Mouse (Mus musculus): Measurements from ENCODE around the gene Zmat5. TPM values are rescaled to one million over a fixed set of nuclear protein-coding genes. Genes with fewer than 3 reads are reported as not detected.
"Not testable (repeated sequence)": the region's sequence is repeated elsewhere in the genome, so short reads cannot be mapped to it uniquely, and the experiment has no call there.

The Zmat5 gene
- polyA plus RNA-seq, 3 experiments from 2014 or later = 125 to 146 (median 127) TPM

- ATAC-seq = no peak
Observed at GRCm38 (mm10) chr11:4690353-4690752, 14.1 kb upstream of the Zmat5 start.

- ATAC-seq = no peak
Observed at GRCm38 (mm10) chr11:4691213-4691612, 13.3 kb upstream of the Zmat5 start.

- ATAC-seq = no peak
Observed at GRCm38 (mm10) chr11:4692162-4692561, 12.3 kb upstream of the Zmat5 start.

GRCm38 (mm10) chr11:4697043-4697983 is 7.2 kb upstream of the Zmat5 start:
- ATAC-seq = no peak

- ATAC-seq = no peak
Observed at GRCm38 (mm10) chr11:4700726-4701125, 3.8 kb upstream of the Zmat5 start.

- ATAC-seq = no peak
Observed at GRCm38 (mm10) chr11:4703688-4704071, 798 bp upstream of the Zmat5 start.

GRCm38 (mm10) chr11:4705178-4705577 is 700 bp downstream of the Zmat5 start:
- ATAC-seq = no peak

GRCm38 (mm10) chr11:4710188-4710587 is 5.7 kb downstream of the Zmat5 start:
- ATAC-seq = not testable (repeated sequence)

- ATAC-seq = no peak
Observed at GRCm38 (mm10) chr11:4712822-4713221, 8.3 kb downstream of the Zmat5 start.

- ATAC-seq = no peak
Observed at GRCm38 (mm10) chr11:4714727-4715126, 10.2 kb downstream of the Zmat5 start.

GRCm38 (mm10) chr11:4715596-4715995 is 11.1 kb downstream of the Zmat5 start:
- no peak for ATAC-seq

- ATAC-seq = no peak
Observed at GRCm38 (mm10) chr11:4716530-4717236, 12.2 kb downstream of the Zmat5 start.

GRCm38 (mm10) chr11:4718548-4718947 is 14.1 kb downstream of the Zmat5 start:
- no peak for ATAC-seq

GRCm38 (mm10) chr11:4719961-4720360 is 15.5 kb downstream of the Zmat5 start:
- no peak for ATAC-seq

- no peak for ATAC-seq
Observed at GRCm38 (mm10) chr11:4720393-4720792, 15.9 kb downstream of the Zmat5 start.

GRCm38 (mm10) chr11:4720900-4721580 is 16.6 kb downstream of the Zmat5 start:
- ATAC-seq = no peak

GRCm38 (mm10) chr11:4721728-4722127 is 17.2 kb downstream of the Zmat5 start:
- ATAC-seq = no peak

- ATAC-seq = no peak
Observed at GRCm38 (mm10) chr11:4729603-4730002, 25.1 kb downstream of the Zmat5 start.

GRCm38 (mm10) chr11:4730096-4730495 is 25.6 kb downstream of the Zmat5 start:
- no peak for ATAC-seq

- no peak for ATAC-seq
Observed at GRCm38 (mm10) chr11:4730913-4731312, 26.4 kb downstream of the Zmat5 start.

- ATAC-seq = no peak
Observed at GRCm38 (mm10) chr11:4731781-4732180, 27.3 kb downstream of the Zmat5 start.

GRCm38 (mm10) chr11:4734179-4734578 is 29.7 kb downstream of the Zmat5 start:
- ATAC-seq = no peak

GRCm38 (mm10) chr11:4736355-4736754 is 31.9 kb downstream of the Zmat5 start:
- ATAC-seq = no peak

Data from inflammation-experienced regulatory T-cells, adult 6 months (primary cell).